Mouse (Mus musculus) hindbrain, embryonic 14.5 days (tissue): Measurements from ENCODE around the gene Guca1b. TPM values are rescaled to one million over a fixed set of nuclear protein-coding genes. Genes with fewer than 3 reads are reported as not detected.
A peak's percentile ranks its signal among the peaks of the same experiment; 100 is the strongest.
"Not testable (repeated sequence)": the region's sequence is repeated elsewhere in the genome, so short reads cannot be mapped to it uniquely, and the experiment has no call there.

Source experiments
- ATAC-seq: fragments of 200-750 bp; cut with Nextera tagmentation; 2 replicates; pipeline ENCODE4 v1.8.0; 2017; ENCODE audit warnings: moderate number of reproducible peaks, mild to moderate bottlenecking, moderate TSS enrichment, moderate library complexity; ENCODE audit not compliant: low FRiP score
- DNase-seq: peaks from one replicate; pipeline ENCODE4 v3.0.0-alpha.2; 2015; ENCODE audit warnings: low spot score
- H3K27ac ChIP-seq: fragments of 300-500 bp; sonication (generic); 2 replicates; pipeline ENCODE4 v1.5.1; 2014; ENCODE audit warnings: mild to moderate bottlenecking, moderate library complexity
- H3K27me3 ChIP-seq: fragments of 300-500 bp; sonication (generic); 2 replicates; pipeline ENCODE4 v1.6.1; 2014; ENCODE audit warnings: mild to moderate bottlenecking, low read length, mixed read lengths; ENCODE audit not compliant: control insufficient read depth, insufficient read depth
- H3K36me3 ChIP-seq: fragments of 300-500 bp; sonication (generic); replicated peaks from 2 replicates; pipeline ENCODE4 v1.6.1; 2014; ENCODE audit not compliant: control insufficient read depth, insufficient read depth
- H3K4me1 ChIP-seq: fragments of 300-500 bp; sonication (generic); replicated peaks from 2 replicates; pipeline ENCODE4 v1.6.1; 2014; ENCODE audit warnings: antibody characterized with exemption, low read length, mixed read lengths; ENCODE audit not compliant: control insufficient read depth, insufficient read depth
- H3K4me2 ChIP-seq: fragments of 300-500 bp; sonication (generic); replicated peaks from 2 replicates; pipeline ENCODE4 v1.6.1; 2014; ENCODE audit warnings: mild to moderate bottlenecking, moderate library complexity
- H3K4me3 ChIP-seq: fragments of 300-500 bp; sonication (generic); replicated peaks from 2 replicates; pipeline ENCODE4 v1.5.1; 2014; ENCODE audit warnings: mild to moderate bottlenecking, low read length
- H3K9ac ChIP-seq: fragments of 300-500 bp; sonication (generic); 2 replicates; pipeline ENCODE4 v1.6.1; 2014
- H3K9me3 ChIP-seq: fragments of 300-500 bp; sonication (generic); 2 replicates; pipeline ENCODE4 v1.6.1; 2016; ENCODE audit warnings: low read length; ENCODE audit not compliant: control insufficient read depth
- WGBS: fragments of 180-500 bp; shearing (Covaris S2); extraction: QIAGEN DNeasy Blood & Tissue Kit; methylation state at CpG from one replicate; pipeline ENCODE4 v1.1.7; 2014; 5-methylcytosine and 5-hydroxymethylcytosine counted together
- polyA plus RNA-seq: library from polyadenylated mRNA; unstranded; fragments of >200 nt; fragmentation: Nextera tagmentation; extraction: Ambion mirVana; gene quantifications from 2 replicates; pipeline ENCODE4 v1.2.1, GENCODE M21; 2014

Guca1b gene
- polyA plus RNA-seq, 1 experiment from 2014 or later, result 0.46 TPM

DNA sequence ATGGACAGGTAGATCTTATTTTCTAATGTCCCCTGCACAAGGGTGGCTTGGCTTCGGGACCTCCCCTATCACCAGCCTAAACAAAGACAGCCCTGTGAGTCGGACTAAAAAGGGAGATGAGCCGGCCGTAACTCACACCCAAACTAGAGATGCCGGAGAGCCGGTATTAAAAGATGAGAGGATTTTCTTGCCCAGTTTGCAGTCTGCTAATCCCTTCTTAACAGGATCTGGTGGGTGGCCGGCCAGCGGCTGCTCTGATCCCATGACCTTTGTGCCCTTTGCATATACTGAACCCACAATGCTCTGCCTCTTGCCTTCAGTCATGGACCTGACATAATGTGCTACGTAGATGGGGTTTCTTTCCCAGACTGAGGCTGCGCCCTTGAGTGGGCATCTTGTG, 15.3 kb downstream of the Guca1b start, which contains the start of gene Guca1a:
Guca1a (minus strand) TSS at position 134 of the 400 bp plus-strand sequence.
- WGBS, result 56% methylated on average over 10 of the region's 10 CpGs

DNA sequence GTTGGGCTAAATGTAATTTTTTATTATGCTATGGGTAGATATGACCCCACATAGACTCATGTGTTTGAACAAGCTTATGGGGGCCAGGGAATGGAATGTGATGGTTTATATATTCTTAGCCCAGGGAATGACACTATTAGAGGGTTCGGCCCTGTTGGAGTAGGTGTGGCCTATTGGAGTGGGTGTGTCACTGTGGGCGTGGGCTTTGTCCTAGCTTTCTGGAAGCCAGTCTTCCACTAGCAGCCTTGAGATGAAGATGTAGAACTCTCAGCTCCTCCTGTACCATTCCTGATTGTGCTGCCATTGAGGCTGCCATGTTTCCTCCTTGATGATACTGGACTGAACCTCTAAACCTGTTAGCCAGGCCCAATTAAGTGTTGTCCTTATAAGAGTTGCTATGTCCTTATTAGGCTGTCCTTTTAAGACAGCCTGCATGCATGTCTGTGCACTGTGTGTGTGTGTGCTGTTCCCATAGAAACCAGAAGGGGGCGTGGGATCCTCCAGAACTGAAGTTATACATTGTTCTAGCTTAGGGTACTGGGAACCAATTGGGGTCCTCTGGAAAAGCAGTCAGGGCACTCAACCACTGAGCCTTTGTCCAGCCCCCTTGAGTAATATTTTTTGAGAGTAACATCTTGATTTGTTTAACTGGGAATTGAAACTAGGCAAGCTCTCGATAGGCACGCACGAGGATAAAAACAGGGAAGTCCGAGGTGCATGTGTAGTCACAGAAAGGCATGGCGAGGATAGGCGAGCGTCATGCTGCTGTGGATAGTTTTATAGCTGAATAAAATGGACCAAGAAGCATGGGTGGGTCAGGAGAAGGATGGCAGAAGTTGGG, 22.7 kb downstream of the Guca1b start:
- Histone ChIP-seq H3K4me3 (no peak overlapping the region), H3K4me2 (no peak overlapping the region), H3K36me3 (no peaks in the 10 kb centered on the region), H3K9ac (no peak overlapping the region), H3K4me1 (0 out of 2 replicates have a peak, but pooled peaks cover 5% of the 10 kb centered on the region), H3K9me3 (no peaks in the 10 kb centered on the region), H3K27ac (no peak overlapping the region), H3K27me3 (peaks cover 36% of the 10 kb centered on the region)
- 64% methylated on average over 10 of the region's 10 CpGs for WGBS
- no peak for ATAC-seq
- DNase-seq, result no peak

More for the DNA sequence above, 15.3 kb downstream of the Guca1b start, which contains the start of gene Guca1a:
- DNase-seq (no peak), ATAC-seq (no peak)
- H3K4me2 ChIP-seq, result no peak within 1 kb of the TSS
- H3K27ac ChIP-seq, result no peak within 1 kb of the TSS
- no peak within 1 kb of the TSS for H3K9ac ChIP-seq
- no peaks in the 10 kb centered on the region for H3K4me1 ChIP-seq
- no peak within 1 kb of the TSS for H3K4me3 ChIP-seq
- no peaks in the 10 kb centered on the region for H3K9me3 ChIP-seq
- H3K27me3 ChIP-seq, result peaks cover 8% of the 10 kb centered on the region; the same call in 1 of the 2 replicates
- no peaks in the 10 kb centered on the region for H3K36me3 ChIP-seq

DNA sequence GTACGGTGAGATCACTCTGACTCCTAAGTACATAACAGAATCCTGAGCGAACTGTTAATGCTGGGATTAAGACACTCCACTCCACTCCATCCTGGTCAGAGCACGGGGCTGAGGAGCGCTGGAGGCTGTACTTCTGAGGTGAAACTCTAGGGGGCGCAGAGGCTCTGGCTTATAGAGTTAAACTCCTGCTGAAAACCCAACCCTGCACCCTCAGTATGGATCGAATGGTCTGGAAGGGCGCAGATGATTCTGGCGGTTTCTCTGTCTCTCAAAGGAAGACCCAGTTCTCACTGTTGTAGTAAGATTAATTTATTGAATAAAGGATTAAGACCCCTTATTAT, 23.3 kb downstream of the Guca1b start:
- no peak overlapping the region for H3K4me2 ChIP-seq
- no peaks in the 10 kb centered on the region for H3K9me3 ChIP-seq
- no peak overlapping the region for H3K27ac ChIP-seq
- H3K36me3 ChIP-seq, result no peaks in the 10 kb centered on the region
- H3K4me1 ChIP-seq, result 0 out of 2 replicates have a peak, but pooled peaks cover 5% of the 10 kb centered on the region
- H3K27me3 ChIP-seq, result peaks cover 36% of the 10 kb centered on the region
- no peak overlapping the region for H3K4me3 ChIP-seq
- WGBS, result 25% methylated on average over 8 of the region's 8 CpGs
- no peak overlapping the region for H3K9ac ChIP-seq
- DNase-seq (peak; percentile 75), ATAC-seq (no peak)

DNA sequence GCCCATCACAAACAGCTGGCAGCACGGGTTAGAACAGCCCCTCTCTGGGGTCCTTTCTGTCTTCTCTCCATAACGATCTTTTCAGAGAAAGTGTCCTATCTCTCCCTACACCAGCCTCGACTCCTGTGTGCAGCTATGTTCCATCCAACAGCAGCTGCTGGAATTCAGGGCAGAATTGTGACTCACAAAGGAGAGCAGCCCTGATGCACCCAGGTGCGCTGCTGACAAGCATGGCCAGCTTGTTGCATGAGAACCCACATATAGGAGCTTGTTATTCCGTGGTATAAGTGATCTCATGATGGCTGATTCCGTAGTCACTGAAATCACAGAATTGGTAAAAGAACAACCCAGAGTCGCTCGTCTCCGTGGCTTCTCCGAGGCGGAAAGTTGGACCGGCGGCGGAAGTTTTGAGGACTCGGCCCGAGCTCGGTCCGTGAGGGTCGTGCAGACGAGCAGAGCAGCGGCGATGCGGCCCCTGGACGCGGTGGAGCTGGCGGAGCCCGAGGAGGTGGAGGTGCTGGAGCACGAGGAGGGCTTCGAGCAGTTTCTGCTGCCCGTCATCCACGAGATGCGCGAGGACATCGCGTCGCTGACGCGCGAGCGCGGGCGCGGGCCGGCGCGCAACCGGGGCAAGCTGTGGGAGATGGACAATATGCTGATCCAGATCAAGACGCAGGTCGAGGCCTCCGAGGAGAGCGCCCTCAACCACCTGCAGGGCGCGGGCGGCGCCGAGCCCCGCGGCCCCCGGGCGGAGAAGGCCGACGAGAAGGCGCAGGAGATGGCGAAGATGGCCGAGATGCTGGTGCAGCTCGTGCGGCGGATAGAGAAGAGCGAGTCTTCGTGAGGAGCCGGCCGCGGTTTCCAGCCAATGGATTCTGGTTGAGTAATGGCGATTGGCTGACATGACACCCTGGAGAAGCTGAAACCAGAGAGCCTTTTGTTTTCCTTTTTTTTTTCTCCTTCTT, 25.0 kb downstream of the Guca1b start:
- not testable (repeated sequence) for H3K27ac ChIP-seq, H3K9me3 ChIP-seq, H3K36me3 ChIP-seq, H3K4me1 ChIP-seq
- peaks cover 36% of the 10 kb centered on the region for H3K27me3 ChIP-seq
- H3K9ac ChIP-seq, result peak overlapping the region; percentile 39
- 4% methylated on average over 74 of the region's 74 CpGs for WGBS
- peak overlapping the region; percentile 32 for H3K4me3 ChIP-seq
- ATAC-seq, result peak; percentile 55; the same call in 1 of the 2 replicates
- peak; percentile 41 for DNase-seq
- H3K4me2 ChIP-seq, result peak overlapping the region; percentile 62

DNA sequence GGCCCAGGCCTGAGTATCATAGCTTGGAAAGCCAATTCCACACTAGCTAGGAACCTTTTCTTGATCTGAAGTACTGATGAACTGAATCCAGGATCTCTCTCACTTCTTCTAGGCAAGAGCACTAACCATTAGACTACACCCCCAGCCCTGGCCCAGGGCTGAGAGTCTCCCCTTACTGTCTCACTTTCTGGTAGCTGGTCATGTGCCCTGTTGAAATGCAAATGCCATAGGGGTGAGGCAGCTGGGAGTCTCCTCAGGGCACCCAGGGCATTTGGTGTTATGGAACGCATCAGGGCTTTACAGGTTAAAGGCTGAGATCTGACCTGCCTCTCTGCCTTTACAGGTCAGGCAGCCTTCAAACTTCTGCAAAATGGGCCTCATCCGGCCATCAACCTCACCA, 35.0 kb downstream of the Guca1b start:
- 68% methylated on average over 2 of the region's 2 CpGs for WGBS
- Histone ChIP-seq H3K27ac (no peak overlapping the region), H3K27me3 (no peaks in the 10 kb centered on the region), H3K36me3 (no peaks in the 10 kb centered on the region), H3K4me2 (no peak overlapping the region), H3K4me1 (no peaks in the 10 kb centered on the region), H3K9ac (no peak overlapping the region), H3K9me3 (no peaks in the 10 kb centered on the region), H3K4me3 (no peak overlapping the region)
- DNase-seq (no peak), ATAC-seq (no peak)

DNA sequence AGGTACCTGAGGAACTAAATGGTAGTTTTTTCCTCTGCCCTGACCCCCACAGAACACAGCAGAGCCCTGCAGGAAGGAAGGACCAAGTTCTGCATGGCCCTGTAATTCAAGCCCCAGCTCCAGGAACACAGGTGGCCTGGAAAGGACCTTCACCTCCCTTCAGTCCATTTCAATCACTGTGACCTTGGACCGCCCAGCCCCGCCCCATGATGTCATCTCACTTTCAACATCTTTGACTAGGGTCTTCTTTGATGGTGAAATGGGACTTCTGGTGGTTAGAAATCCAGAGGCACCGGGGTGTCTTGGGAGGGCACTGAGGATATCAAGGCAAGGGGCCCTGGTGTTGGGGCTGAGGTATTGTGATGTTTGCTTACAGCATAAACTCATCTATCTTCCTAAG, 36.4 kb downstream of the Guca1b start:
- no peak for DNase-seq
- no peaks in the 10 kb centered on the region for H3K36me3 ChIP-seq
- no peak overlapping the region for H3K4me3 ChIP-seq
- H3K4me1 ChIP-seq, result no peaks in the 10 kb centered on the region
- WGBS, result 87% methylated on average over 3 of the region's 3 CpGs
- ATAC-seq, result no peak
- no peak overlapping the region for H3K4me2 ChIP-seq
- no peaks in the 10 kb centered on the region for H3K27me3 ChIP-seq
- H3K9ac ChIP-seq, result no peak overlapping the region
- no peaks in the 10 kb centered on the region for H3K9me3 ChIP-seq
- no peak overlapping the region for H3K27ac ChIP-seq

DNA sequence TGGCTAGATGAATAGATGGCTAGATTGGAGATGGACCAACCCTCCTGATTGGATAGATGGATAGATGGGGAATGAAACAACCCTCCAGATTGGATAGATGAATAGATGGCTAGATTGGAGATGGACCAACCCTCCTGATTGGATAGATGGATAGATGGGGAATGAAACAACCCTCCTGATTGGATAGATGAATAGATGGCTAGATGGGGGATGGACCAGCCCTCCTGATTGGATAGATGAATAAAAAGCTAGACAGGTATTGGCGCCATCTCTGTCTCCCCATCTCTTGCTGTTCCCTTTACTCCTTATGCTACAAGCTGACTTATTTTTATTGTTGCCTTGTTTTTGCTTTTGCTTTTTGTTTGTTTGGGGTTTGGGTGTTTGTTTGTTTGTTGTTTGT, 37.4 kb downstream of the Guca1b start:
- H3K9ac ChIP-seq, H3K4me1 ChIP-seq, H3K4me3 ChIP-seq, ATAC-seq, H3K27ac ChIP-seq, H3K27me3 ChIP-seq, H3K4me2 ChIP-seq, DNase-seq, H3K9me3 ChIP-seq, H3K36me3 ChIP-seq: not testable (repeated sequence)
- 89% methylated on average over 1 of the region's 1 CpGs for WGBS

DNA sequence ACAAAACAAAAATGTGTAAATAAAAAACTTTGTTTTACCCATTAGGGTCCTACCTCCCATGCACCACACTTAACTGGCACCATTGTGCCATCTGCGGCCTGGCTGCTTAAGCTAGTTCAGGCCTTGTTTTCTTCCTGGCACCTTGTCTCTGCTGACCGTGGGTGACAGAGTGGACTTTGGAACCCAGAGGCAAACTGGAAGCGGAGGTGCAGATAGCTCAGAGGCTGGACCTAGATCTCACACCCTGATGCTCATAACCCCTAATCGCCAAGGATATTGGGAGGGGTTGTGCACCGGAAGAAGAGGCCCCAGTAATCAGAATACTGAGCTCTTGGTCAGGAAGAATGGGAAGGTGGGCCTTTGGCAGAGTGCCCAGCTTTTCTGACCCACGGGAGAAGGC, 39.0 kb downstream of the Guca1b start:
- H3K4me1 ChIP-seq, result peaks cover 6% of the 10 kb centered on the region; the same call in 1 of the 2 replicates
- H3K4me3 ChIP-seq, result no peak overlapping the region
- H3K9ac ChIP-seq, result no peak overlapping the region
- no peak overlapping the region for H3K27ac ChIP-seq
- no peaks in the 10 kb centered on the region for H3K27me3 ChIP-seq
- H3K36me3 ChIP-seq, result no peaks in the 10 kb centered on the region
- ATAC-seq (no peak), DNase-seq (no peak)
- no peak overlapping the region for H3K4me2 ChIP-seq
- no peaks in the 10 kb centered on the region for H3K9me3 ChIP-seq
- 76% methylated on average over 6 of the region's 6 CpGs for WGBS

DNA sequence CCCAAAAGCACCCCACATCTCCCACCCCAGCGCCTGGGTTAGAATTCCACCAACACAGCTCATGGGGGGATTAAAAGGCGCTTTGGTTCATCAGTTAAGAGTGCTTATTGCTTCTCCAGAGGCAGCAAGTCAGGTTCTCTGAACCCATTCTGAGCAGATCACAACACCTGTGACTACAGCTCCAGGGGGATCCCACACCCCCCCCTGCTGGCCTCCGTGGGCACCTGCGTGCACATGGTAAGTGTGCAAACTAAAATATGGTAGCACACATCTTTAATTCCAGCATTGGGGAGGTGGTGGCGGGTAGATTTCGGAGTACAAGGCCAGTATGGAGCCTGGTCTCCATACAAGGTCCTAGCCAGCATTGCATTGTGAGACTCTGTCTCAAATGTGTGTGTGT, 42.1 kb downstream of the Guca1b start:
- no peak for ATAC-seq
- Histone ChIP-seq H3K4me1 (peaks cover 6% of the 10 kb centered on the region; the same call in 1 of the 2 replicates), H3K9ac (no peak overlapping the region), H3K9me3 (no peaks in the 10 kb centered on the region), H3K27me3 (no peaks in the 10 kb centered on the region), H3K36me3 (no peaks in the 10 kb centered on the region), H3K4me3 (no peak overlapping the region), H3K27ac (no peak overlapping the region), H3K4me2 (no peak overlapping the region)
- no peak for DNase-seq
- WGBS, result 74% methylated on average over 6 of the region's 6 CpGs
